Mouse (Mus musculus): Measurements from ENCODE around the gene Cpeb1.

The Cpeb1 gene

GRCm38 (mm10) chr7:81371811-81372210, 83.5 kb downstream of the Cpeb1 start:
- DNase-seq (ENCODE audit: low spot score), result no peak

GRCm38 (mm10) chr7:81369724-81370123, 85.5 kb downstream of the Cpeb1 start:
- DNase-seq (ENCODE audit: low spot score), result no peak

GRCm38 (mm10) chr7:81367946-81368345, 87.3 kb downstream of the Cpeb1 start:
- no peak for DNase-seq (ENCODE audit: low spot score)

GRCm38 (mm10) chr7:81356975-81357374, 98.3 kb downstream of the Cpeb1 start:
- no peak for DNase-seq (ENCODE audit: low spot score)

- DNase-seq (ENCODE audit: low spot score), result no peak
These were observed 98.9 kb downstream of the Cpeb1 start for GRCm38 (mm10) chr7:81356360-81356759.

GRCm38 (mm10) chr7:81355746-81356145, 99.5 kb downstream of the Cpeb1 start:
- no peak for DNase-seq (ENCODE audit: low spot score)

GRCm38 (mm10) chr7:81351826-81352225, 103.4 kb downstream of the Cpeb1 start:
- no peak for DNase-seq (ENCODE audit: low spot score)

- DNase-seq (ENCODE audit: low spot score), result no peak
These were observed 107.1 kb downstream of the Cpeb1 start for GRCm38 (mm10) chr7:81348206-81348605.

- no peak for DNase-seq (ENCODE audit: low spot score)
These were observed 109.7 kb downstream of the Cpeb1 start for GRCm38 (mm10) chr7:81345447-81346170.

GRCm38 (mm10) chr7:81344544-81345446, 110.5 kb downstream of the Cpeb1 start, which contains the start of gene Rps17:
TSS of gene Rps17 (minus strand) at chr7:81345254.
- peak; percentile 89 for DNase-seq (ENCODE audit: low spot score)

GRCm38 (mm10) chr7:81343831-81344230, 111.4 kb downstream of the Cpeb1 start:
- no peak for DNase-seq (ENCODE audit: low spot score)

- no peak for DNase-seq (ENCODE audit: low spot score)
These were observed 111.9 kb downstream of the Cpeb1 start for GRCm38 (mm10) chr7:81343316-81343715.

- no peak for DNase-seq (ENCODE audit: low spot score)
These were observed 112.7 kb downstream of the Cpeb1 start for GRCm38 (mm10) chr7:81342356-81343094.

- DNase-seq (ENCODE audit: low spot score), result peak; percentile 53
These were observed 113.7 kb downstream of the Cpeb1 start for GRCm38 (mm10) chr7:81341563-81341962.

GRCm38 (mm10) chr7:81339783-81340182, 115.5 kb downstream of the Cpeb1 start:
- peak; percentile 81 for DNase-seq (ENCODE audit: low spot score)

- DNase-seq (ENCODE audit: low spot score), result no peak
These were observed 116.8 kb downstream of the Cpeb1 start for GRCm38 (mm10) chr7:81338522-81338873.

GRCm38 (mm10) chr7:81337785-81338521, 117.3 kb downstream of the Cpeb1 start:
- no peak for DNase-seq (ENCODE audit: low spot score)

- DNase-seq (ENCODE audit: low spot score), result peak; percentile 83
These were observed 118.9 kb downstream of the Cpeb1 start for GRCm38 (mm10) chr7:81336432-81336786.

- peak; percentile 66 for DNase-seq (ENCODE audit: low spot score)
These were observed 119.4 kb downstream of the Cpeb1 start for GRCm38 (mm10) chr7:81335705-81336431.

- DNase-seq (ENCODE audit: low spot score), result no peak
These were observed 123.4 kb downstream of the Cpeb1 start for GRCm38 (mm10) chr7:81331851-81332250.

- no peak for DNase-seq (ENCODE audit: low spot score)
These were observed 124.5 kb downstream of the Cpeb1 start for GRCm38 (mm10) chr7:81330767-81331166.

Measured in embryo, embryonic 10 days (tissue).